Mouse (Mus musculus) lung, postnatal 10 days (tissue): ENCODE results near the gene Asb6.

ENCODE experiments used
- DNase-seq: peaks from one replicate; pipeline ENCODE4 v3.0.0; 2021

The Asb6 gene

GRCm38 (mm10) chr2:30833644-30834043 is 3.5 kb upstream of the Asb6 start:
- DNase-seq = no peak

DNA sequence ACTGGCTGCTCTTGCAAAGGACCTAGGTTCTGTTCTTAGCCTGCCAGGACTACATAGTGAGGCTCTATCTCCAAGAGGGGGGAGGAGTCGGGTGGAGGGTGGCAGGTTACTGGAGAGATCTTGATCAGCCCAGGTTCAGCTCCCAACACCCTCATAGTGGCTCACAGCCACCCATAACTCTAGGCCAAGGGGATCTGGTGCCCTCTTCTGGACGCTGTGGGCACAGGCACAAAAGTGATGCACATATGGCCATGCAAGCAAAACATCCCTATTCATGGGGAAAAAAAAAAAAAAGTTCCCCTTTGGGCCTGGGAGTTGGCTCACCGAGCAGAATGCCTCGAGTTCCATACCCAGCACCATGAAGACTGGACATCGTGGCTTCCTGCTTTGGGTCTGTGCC is 818 bp downstream of the Asb6 start:
- DNase-seq = peak; percentile 60

- peak; percentile 97 for DNase-seq
Measured at GRCm38 (mm10) chr2:30827749-30828475, 2.2 kb downstream of the Asb6 start.

DNA sequence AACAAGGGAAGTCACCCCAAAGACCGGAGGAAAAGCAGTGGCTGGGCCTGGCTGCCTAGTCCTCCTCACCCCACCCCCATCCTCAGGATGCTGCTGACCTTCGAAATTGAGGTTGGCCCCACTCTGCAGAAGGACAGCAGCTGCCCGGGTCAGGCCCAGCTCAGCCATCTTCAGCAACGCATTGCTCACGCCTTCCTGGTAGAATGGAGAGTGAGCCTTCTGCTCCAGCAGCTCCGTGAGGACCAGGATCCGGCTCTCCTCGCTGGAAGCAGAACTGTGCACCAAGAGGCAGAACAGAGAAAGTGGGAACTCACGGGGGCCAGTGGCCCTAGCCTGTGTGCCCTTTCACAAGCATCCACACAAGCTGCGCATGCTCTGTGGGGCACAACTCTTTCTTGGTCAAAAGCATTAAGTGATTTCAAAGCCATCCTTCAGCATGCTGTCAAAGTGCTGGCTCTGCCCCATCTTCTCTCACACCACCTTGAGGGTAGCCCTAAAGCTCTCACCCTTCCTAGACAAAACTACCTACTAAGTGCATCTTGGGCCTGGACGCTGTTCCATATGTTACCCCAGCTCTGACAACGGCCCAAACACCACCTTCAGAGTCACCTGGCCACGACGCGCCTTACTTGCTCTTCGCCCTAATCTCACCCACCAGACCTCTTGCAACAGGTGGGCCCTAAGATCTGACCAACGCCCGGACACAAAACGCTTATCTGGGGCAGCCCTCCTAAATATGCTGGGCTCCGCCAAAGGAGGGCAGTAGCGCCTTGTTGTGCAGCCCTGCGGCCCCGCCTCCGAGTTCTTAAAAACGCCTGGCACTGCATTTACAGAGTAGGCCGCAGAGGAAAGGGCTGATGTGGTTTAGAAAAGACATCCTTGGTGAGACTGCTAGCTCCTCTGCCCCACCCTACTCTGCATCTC is 3.0 kb downstream of the Asb6 start:
- DNase-seq = peak; percentile 82

- DNase-seq = peak; percentile 91
Measured at GRCm38 (mm10) chr2:30823385-30824153, 6.6 kb downstream of the Asb6 start.

DNA sequence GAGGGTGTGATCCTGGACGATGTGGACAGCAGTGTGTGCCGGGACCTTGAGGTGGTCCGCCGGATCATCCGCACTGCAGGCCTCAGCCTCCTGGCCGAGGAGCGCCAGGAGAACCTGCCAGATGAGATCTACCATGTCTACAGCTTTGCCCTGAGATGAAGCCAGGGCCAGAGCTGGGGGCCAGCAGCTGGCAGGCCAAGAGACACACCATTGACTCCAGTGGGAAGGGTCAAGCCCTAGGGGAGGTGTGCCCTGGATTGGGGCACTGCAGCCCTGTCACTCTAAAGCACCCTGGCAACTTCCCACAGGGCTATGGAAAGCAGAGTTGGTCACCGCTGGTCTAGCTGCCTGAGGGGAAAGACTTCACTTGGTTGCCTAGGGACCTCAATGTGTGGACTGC is 7.7 kb downstream of the Asb6 start:
- DNase-seq = no peak

DNA sequence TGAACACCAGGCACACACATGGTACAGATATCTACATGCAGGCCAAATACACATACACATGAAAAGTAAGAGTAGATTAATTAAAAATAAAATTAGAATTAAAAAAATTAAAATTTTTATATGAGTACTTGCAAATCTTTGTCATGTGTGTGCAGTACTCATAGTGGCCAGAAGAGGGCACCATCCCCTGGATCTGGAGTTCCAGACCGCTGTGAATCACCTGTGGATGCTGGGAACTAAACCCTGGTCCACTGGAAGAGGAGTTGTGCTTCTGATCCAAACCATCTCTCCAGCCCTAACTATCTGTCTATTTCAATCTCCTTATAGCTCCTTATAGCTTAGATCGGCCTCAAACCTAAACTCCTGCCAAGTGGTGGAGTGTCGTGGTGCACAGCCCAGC is 9.1 kb downstream of the Asb6 start:
- DNase-seq = no peak

- no peak for DNase-seq
Measured at GRCm38 (mm10) chr2:30819873-30820272, 10.3 kb downstream of the Asb6 start.

DNA sequence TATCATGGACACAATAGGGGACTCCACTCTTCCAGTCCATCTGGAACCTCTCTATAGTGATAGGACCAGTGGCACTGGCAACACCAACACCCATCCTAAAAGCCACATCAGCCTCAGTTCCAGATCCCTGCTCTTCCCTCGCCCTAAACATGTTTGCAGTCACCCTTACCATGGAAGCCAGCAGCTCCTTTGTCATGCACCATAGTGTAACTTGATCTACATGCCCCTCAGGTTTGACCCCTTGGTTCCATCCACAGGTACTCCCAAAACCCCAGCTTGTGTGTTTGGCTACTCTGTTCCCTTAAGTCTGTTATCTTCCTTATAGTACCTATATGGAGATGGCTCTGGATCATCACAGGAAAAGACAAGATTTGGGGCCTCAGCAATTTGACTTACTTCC is 13.8 kb downstream of the Asb6 start:
- no peak for DNase-seq

GRCm38 (mm10) chr2:30810573-30810972 is 19.6 kb downstream of the Asb6 start:
- no peak for DNase-seq

GRCm38 (mm10) chr2:30809503-30809902 is 20.6 kb downstream of the Asb6 start:
- peak; percentile 45 for DNase-seq

DNA sequence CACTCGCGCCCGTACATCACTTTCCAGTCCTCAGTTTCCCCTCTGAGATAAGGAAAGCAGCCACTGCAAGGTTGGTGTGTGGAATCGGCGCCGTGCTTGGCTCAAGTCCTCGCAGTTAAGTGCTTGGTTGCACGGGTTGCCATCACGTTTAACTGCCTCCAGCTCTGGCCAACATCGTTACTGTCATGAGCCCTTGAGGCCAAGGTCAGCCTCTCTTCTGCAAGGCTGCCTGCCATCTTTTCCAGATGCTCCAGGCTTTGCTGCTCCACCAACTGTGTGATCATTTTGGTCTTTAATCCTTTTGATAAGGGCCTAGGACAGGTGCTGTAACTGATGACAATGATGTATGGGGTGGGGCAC is 21.9 kb downstream of the Asb6 start:
- no peak for DNase-seq

- peak; percentile 100 for DNase-seq
Measured at GRCm38 (mm10) chr2:30807648-30808295, 22.4 kb downstream of the Asb6 start, which contains the start of gene Ntmt1. Ntmt1 (plus strand) TSS chr2:30807826.

DNA sequence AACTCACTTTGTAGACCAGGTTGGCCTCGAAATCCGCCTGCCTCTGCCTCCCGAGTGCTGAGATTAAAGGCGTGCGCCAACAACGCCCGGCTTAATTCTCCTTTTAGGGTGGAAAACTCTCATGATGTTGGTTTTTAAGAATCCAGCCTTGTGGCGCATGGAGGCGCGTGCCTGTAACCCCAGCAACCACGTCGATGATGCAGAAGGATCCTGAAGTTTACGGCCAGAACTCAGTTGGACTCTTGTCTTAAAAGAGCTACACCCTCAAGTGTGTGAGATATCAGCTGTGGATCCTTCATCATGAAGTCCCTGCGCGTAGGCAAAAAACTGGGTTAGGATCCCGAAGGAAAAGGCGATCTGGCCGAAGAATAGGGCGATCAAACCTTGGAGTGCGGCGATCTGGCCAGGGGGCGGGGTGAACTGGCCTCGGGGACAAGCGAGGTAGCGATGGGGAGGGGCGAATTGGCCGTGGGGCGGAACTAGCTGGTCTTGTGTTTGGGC is 22.9 kb downstream of the Asb6 start:
- DNase-seq = no peak

DNA sequence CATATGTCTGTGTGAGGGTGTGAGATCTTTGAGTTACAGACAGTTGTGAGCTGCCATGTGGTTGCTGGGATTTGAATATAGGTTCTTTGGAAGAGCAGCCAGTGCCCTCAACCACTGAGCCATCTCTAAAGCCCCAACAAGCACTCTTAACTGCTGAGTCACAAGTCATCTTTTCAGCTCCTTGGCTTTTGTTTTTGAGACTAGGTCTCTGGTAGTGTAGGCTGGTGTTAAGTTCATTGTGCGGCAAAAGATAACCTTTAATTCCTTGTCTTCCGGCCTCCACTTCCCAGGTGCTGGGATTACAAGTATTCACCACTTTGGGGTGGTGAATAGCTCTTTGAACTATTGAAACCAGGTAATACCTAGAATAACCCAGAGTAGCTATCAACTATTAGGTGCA is 24.1 kb downstream of the Asb6 start:
- no peak for DNase-seq

- DNase-seq = no peak
Measured at GRCm38 (mm10) chr2:30803604-30804003, 26.5 kb downstream of the Asb6 start, which contains the start of gene 1700001O22Rik. 1700001O22Rik (minus strand) TSS chr2:30803661.

DNA sequence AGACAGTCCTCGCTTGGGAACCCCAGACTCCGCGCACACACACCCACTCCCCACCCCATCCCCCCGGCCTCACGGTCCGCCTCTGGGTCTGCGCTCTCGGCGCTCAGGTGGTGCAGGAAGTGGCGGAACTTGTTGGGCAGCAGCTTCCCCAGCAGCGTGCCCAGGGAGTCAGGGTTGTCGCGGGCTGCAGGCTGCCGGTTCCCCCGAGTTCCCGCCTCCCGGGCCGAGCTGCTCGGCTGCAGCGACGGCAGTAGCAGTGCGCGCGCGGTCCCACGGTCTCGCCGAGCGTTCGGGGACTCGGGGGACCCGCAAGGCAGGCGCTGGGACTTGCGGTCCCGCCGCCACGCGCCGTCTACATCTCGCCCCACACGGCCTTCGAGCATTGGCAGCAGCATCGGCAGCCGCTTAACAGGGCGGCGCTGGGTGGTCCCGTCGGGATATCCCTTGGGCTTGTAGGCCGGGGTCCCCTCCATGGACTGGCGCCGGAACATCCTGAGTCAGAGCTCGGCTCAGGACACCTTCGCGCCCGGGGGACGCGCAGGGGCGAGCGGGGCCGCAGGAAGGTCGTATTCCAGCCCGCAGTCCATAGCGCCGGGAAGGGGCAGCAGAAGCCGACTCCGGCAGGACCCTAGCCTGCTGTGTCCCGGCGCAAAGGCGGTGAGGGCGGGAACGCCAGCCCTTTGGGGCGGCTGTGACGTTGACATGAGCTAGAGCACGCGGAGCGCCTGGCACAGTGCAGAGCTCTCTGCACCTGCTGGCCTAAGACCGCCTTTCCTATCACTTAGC is 28.9 kb downstream of the Asb6 start:
- DNase-seq = peak; percentile 40

GRCm38 (mm10) chr2:30800671-30801066 is 29.5 kb downstream of the Asb6 start:
- DNase-seq = no peak

DNA sequence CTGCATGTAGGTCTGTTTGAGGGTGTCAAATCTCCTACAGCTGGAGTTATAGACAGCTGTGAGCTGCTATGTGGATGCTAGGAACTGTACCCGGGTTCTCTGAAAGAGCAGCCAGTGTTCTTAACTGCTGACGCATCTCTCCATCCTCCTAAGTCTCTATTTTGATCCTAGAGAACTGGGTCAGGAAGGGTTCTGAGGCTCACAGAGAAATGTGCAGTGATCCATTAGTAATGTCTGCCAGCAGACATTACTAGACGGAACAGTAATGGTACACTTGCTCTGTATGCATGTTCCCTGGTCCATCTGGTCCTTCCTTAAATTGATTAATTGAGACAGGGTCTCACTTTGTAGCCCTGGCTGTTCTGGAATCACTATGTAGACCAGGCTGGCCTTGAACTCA is 30.7 kb downstream of the Asb6 start:
- no peak for DNase-seq

DNA sequence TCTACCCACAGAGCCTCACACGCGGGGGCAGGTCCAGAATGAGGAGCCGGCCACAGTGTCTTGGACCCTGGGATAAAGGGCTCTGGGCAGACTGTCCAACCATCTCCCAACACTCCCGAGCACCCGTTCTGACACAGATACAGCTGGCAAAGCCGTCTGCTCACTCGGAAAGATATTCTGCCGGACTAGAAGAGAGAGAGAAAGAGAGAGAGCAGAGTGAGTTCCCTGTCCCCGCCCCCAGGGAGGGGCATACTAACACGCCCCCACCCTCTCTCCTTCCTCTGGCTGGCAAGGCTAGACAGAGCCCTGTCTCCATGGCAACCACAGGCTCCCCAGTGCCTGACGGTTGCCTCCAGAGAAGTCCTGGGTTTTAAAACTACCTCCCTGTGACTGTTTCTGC is 33.8 kb downstream of the Asb6 start:
- peak; percentile 93 for DNase-seq

GRCm38 (mm10) chr2:30795889-30796275 is 34.3 kb downstream of the Asb6 start:
- DNase-seq = peak; percentile 35
